Mouse (Mus musculus) 416B (cell line): ENCODE data around the gene Ntn1.

Source experiments
- DNase-seq: peaks from one replicate; pipeline ENCODE4 v3.0.0; 2011; ENCODE audit warnings: low read depth

Gene Ntn1

DNA sequence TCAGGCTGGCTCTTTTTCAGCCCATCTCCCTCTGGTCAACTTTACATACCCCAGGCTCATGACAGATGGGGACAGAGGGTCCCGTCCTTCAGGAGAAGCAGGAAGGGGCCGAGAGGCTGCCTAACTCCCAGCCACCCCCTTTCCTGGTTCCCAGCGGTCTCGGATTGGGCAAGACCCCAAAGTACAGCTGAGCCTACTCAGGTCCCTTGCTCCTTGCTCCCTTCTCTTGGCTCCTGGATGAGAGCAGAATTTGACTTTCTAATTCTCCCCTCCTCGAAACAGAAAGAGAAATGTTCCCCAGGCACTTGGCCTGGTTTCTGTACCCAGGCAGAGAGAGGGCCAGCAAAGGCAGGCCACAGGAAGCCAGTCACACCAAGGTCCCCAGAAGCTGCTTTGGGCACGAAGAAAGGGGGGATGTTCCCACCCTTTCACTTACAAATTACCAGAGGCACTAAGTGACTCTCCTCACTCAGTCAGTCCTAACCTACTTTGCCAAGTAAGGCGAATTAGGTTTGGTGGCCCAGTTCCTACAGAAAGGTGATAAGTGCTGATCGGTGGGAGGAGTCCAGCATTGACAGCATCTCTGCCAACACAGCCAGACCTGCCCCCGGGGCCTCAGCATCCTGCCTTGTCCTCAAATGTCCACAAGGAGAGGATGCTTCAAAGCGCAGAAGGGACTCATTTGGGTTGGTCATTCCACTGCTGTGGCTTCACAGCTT, 70.1 kb downstream of the Ntn1 start:
- DNase-seq, result no peak

DNA sequence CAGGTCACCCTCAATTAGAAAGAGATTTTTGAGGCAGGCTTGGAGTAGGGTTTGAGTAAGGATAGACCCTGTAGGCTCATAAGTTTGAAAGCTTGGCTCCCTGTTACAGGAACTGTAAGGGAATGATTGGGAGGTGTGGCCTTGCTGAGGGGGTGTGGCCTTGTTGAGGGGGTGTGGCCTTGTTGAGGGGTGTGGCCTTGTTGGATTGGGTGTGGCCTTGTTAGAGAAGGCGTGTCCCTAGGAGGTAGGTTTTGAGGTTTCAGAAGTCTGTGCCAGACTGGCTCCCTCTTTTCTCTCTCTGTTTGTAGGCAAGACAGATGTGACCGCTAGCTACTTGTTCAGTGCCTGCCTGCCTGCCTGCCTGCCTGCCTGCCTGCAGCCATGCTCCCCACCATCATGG, 75.8 kb downstream of the Ntn1 start:
- DNase-seq, result peak; percentile 11

DNA sequence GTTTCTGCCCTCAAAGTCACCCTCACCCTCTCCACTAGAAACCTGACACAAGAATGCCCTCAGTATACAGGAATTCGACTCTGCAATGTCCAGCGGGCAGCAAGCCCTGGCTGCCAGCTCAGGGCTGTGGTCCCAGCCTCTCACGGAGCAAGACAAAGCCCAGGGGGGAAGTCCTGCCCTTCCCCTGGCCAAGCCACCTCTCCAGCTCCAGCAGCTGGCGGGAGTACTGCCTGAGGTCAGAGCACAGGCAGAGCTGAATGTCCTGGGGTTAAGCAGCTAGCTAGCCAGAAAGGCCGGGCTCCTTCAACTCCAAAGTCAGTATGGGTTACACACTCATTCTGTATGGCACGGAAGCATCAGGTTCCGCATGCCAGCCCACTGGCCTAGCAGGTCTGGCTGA, 79.2 kb downstream of the Ntn1 start:
- DNase-seq, result no peak

- no peak for DNase-seq
These were observed 85.0 kb downstream of the Ntn1 start for GRCm38 (mm10) chr11:68315551-68316130.

- DNase-seq, result peak; percentile 47
These were observed 86.8 kb downstream of the Ntn1 start for GRCm38 (mm10) chr11:68313861-68314260.

- DNase-seq, result no peak
These were observed 87.6 kb downstream of the Ntn1 start for GRCm38 (mm10) chr11:68313065-68313464.

- no peak for DNase-seq
These were observed 91.6 kb downstream of the Ntn1 start for GRCm38 (mm10) chr11:68308911-68309580.

GRCm38 (mm10) chr11:68305997-68306396, 94.6 kb downstream of the Ntn1 start:
- no peak for DNase-seq

DNA sequence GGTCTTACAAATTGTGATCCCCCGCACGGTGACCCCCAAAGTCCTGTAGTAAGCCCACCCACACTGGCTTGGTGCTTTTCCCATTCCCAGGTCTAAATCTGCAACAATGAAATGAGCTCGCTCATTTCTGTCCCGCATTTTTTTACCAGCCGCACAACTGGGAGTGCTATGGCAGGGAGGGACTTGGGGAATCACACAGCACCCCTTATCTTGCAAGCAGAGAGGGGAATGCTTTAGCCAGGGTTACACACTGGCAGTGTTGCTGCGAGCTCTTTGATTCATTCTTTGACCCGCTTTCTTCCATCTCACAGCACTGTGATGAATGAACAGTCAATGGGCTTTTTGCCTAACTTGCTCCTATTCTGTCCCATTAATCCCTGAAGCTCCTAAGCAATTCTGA, 98.3 kb downstream of the Ntn1 start:
- DNase-seq, result no peak

- DNase-seq, result no peak
These were observed 99.0 kb downstream of the Ntn1 start for GRCm38 (mm10) chr11:68301660-68302059.

- no peak for DNase-seq
These were observed 105.1 kb downstream of the Ntn1 start for GRCm38 (mm10) chr11:68295474-68295873.

DNA sequence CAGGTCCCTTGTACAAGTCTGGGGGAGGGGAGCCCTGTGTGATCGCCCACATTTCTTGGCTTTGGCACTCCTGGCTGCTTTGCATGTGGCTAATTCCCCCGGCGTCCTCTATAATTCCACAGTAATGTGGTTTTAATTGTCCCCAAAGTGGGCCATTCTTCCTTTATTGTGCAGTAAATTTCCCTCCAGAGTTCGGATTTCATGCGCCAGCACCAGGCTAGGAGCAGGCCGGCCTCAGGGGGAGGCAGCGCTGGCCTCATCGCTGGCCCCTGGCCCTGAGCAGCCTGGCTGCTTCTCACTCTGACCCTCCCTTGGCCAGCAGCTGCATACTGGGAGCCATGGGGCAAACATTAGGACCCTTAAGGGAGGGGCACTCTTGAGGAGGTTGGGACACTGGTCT, 110.0 kb downstream of the Ntn1 start:
- no peak for DNase-seq

- DNase-seq, result no peak
These were observed 113.3 kb downstream of the Ntn1 start for GRCm38 (mm10) chr11:68287331-68287730.

DNA sequence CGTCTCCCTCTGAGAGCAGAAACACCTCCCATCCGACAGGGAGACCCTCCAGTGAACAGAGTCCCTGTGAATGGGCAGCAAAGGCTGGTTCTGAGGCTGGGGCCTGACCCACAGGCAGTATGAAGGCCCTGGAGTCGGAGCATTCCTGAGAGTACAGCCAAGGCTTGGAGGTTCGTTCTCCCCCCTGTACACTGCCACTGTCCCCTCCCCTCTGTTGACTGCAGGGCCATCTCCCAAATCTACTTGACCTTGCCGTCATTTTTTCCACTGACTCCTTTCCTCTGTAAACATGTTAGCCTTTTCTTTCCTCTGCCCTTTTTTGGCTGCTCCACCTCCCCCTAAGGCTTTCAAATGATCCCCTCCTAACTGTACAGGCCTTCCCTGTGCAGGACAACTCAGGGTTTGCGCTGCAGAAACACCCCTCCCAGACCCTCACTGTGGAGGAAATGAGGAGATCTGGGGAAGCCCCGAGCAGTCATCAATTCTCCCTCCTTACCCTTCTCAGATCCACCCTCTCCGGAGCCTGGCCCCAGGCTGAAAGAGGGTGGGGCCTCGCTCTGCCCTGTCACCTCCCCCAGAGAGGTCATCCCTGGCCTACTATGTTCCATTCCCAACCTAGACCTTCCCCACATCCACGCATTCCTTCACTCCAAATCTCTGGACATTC, 114.3 kb downstream of the Ntn1 start:
- no peak for DNase-seq

GRCm38 (mm10) chr11:68285754-68286141, 114.9 kb downstream of the Ntn1 start:
- DNase-seq, result no peak

- DNase-seq, result no peak
These were observed 120.6 kb downstream of the Ntn1 start for GRCm38 (mm10) chr11:68280001-68280510.

DNA sequence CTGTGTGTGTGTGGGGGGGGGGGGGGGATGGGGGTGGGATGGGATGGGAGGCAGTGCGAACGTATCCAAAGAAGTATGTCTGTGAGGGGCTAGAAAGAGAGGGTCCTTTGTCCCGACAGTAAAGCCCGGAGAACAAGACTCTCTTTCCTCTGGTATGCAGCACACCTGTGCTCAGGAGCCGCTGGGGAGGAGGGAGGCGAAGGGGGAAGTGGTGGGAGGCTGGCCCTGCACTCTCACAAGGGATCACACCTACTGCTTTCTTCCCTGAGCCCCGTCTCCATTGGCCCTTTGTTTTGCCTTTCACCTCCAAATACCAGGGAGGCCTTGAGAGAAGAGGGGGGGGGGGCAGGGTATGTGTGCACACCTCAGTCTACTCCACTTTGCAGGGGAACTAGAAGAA, 123.7 kb downstream of the Ntn1 start:
- no peak for DNase-seq

- DNase-seq, result no peak
These were observed 126.3 kb downstream of the Ntn1 start for GRCm38 (mm10) chr11:68274331-68274811.

DNA sequence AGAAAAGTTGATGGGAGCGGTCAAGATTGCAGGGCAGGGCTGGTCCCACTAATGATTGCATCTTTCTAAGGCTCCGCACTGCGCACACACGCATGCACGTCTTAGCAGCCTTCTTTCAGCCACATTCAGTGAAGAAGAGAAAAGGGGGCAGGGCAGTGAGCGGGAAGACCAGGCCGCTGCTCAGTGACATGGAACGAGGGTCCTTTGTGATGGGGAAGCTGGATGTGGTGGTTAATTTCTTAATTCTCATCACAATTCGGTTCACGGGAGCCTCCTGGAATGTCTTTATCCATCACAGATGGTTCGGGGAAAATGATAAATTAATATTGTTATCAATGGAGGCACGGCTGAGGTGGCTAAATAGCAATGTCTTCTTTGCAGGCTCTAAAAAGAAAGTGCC, 126.8 kb downstream of the Ntn1 start:
- DNase-seq, result no peak

GRCm38 (mm10) chr11:68270730-68271467, 129.7 kb downstream of the Ntn1 start:
- no peak for DNase-seq

DNA sequence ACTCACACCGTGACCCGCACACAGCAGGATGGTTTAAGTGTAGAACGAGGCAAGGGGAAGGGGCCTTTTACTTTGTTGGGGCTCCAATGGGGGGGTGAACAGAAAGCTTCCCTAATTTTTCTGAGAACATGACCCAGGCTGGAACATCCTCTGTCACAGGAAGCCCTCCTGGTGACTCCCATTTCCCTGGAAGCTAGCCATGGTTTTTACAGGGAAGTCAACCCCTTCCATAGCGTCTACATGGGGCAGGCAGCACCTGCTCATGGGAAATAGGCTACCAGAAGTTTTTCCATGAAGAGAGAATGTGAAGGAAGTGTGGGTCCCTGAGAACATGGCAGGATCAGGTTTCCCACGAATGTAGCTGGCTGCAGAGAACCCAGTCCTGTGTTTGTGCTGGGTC, 136.3 kb downstream of the Ntn1 start:
- no peak for DNase-seq

DNA sequence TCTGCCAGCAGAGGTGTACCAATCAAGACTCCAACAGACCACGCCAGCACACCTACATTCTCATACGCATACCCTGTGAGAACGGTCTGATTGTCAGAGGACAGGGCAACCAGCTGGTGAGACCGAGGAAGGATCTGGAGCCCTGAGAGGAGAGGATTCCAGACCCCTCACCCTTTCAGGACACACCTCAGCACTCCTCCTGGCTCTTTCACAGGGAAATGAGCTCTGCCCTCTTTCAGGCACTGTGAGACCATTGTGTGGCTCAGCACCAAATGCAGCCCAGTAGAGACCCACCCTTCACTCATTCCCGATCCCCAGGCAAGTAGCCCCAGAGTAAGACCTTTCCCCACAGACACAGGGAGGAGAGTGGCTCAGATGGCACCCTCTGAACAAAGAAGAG, 137.5 kb downstream of the Ntn1 start:
- DNase-seq, result no peak
